Mouse (Mus musculus): ENCODE measurements around the gene Psat1.

Psat1 gene

DNA sequence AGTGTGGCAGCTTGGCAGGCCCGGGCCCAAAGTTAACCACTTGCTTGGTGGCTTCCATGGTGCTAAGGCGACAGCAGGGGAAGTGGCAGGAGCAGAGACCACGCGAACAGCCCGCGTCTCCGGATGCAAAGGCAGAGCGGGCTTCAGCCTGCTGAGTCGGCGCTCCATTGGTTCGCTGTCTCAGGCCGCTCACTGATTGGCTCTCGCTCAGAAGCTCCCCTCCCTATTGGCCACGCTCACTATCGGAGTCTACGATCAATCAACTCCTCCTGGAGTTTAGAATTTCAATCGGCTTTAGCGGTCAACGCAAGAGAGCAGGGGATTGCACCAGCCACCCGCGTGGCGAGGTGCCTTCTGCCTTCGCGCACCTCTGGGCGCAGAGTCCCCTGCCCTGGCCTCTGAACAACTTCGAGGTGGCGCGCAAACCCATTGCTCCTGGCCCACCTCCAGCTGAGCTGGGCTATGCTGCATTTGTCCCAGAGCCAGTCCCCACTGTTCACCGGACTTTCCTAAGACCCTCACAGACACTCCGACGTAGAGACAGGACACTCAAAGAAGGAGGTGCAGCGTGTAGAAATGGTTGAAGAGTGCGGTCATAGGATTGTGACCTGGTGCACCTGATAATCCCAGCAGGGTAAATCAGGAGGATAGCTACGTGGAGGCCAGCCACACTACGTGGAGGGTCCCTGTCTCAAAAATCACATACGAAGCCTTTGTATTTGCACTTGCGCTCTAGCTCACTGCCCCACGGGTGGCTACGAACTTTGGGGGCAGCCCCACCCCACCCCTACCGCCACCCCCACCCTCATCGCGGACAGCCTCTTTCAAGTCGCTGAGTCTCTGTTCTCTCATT is 22.0 kb downstream of the Psat1 start:
- DNase-seq (ENCODE audit: low spot score in 2 of 2), result peak; percentile 70 to 80

DNA sequence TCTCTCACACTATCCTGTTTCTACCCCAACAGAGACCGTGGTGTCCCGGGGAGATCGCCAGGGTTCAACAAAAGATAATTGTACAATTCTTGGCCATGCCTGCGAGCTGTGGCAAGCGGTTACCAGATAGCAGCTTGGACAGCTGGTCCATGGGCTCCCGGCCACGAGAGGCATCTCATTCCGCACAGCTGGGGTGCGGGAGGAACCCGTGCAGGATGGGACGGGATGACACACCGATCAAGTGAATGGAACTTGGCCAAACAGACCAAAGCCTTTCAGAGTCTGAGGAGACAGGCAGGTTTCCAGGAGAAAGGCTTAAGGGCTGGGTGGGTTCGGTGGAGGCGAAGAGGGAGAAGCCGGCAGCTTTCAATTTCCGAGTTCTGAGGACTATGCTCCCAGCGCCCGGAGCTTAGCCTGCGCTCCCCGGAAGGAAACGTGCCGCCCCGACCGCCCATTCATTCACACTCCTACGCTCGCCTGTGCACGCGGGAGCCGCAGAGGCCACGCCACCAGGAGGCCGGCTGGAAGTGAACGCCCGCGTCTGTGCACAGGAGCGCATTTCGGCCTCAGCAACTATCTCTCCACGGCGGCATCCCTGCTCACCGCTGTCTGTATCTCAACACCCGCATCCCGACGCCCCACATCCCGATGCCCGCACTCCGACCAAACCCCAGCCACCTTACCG is 22.8 kb downstream of the Psat1 start:
- DNase-seq (ENCODE audit: low spot score in 2 of 2), result peak; percentile 11 to 32

DNA sequence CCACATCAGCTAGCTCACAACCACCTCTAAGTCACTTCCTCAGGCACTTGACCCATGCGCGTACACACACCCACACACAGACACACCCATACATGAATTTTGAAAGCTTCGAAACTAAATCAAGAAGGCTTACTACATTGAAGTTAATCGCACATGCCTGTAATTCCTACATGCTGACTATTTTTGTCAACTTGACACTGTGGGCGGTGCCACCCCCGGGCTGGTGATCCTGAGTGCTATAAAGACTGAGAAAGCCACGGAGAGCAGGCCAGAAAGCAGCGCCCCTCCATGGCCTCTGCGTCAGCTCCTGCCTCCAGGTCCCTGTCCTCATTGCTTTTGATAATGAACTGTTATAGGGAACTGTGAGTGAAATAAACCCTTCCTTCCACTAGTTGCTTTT is 23.7 kb downstream of the Psat1 start:
- peak; percentile 5 to 7 for DNase-seq (ENCODE audit: low spot score in 2 of 2)

DNA sequence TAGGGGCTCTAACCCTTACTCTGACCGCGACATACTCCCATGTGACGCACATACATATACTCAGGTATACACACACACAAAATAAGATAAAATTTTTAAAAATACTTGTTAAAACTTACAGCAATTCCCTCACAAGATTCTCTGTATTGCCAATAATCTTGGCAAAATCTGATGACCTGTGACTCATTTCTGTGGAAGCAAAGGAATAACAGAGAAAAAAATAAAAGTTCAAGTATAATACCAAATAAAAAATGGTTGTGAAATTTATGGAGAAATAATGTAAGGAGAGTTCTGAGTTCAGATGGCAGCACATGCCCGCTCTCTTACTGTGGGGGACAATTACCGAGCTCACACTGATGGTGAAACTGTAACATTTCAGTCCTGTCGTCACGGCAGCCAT is 27.8 kb downstream of the Psat1 start:
- DNase-seq (ENCODE audit: low spot score in 2 of 2), result no peak

DNA sequence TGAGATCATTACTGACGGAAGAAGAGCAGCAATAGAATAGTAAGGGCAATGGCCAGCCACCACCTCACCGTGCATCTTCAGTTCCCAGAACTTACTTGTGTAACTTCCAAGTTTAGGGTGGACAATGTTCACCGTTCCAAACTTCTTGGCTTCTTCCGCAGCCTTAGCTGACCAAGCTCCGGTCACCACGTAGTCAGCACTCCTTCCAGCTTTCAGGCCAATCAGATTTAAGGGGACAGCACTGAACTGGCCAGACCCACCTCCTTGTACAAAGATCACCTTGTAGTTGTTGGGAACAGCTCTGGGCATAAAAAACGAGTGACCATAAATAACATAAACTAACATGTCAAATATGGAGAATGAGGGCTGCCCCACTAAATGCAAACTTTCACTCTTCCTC is 29.0 kb downstream of the Psat1 start:
- DNase-seq (ENCODE audit: low spot score in 2 of 2), result no peak

DNA sequence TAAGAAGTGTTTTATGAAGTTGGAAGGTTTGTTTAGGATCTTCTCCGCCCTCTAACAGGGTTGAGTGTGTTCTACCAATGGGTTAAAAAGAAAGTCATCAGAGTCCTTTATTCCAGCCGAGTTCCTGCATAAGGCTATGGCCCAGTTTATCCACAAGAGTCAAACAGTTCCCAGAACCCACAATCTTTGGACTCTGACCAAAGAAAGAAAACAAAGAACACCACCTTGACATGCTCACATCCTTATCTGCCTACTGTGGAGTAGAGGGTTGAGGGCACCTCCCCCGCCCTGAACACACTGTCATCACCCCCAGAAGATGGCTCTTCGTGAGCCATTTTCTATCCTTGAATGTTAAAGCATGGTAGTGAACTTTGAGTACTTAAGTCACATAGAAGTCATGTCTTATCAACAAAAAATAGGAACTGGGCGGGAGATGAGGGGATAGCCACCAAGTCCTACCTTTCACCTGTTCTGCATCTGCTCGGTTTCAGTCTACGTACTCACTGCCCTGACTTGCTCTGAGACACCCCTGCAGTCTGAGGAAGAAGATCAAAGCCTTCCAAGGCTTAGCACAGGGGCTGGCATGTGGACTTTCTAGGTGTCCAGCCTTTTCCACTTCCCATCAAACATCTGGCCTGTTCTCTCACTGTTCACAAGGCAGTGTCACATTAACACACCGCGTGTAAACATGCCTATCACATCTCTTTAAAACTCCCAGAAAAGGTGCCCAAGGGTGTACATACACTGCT is 33.7 kb downstream of the Psat1 start:
- DNase-seq (ENCODE audit: low spot score in 2 of 2), result no peak

DNA sequence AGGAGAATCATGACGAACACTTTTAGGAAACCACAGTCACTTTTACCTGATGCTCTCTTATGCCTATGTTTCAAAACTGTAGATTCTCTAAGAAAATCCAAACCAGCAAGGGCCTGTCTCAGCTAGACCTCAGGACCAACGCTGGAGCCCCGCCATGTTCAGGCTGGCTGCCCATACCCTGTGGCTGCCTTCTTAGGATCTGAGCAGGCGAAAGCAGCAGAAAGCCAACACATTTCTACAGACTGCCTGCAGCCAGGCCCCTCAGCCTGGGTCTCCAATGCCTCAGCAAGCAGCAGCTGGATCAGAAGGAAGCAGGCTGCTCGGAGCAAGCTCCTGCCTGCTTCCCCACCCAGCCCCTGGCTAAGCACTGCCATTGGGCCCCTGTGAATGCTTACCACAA is 35.7 kb downstream of the Psat1 start:
- DNase-seq (ENCODE audit: low spot score in 2 of 2), result no peak

DNA sequence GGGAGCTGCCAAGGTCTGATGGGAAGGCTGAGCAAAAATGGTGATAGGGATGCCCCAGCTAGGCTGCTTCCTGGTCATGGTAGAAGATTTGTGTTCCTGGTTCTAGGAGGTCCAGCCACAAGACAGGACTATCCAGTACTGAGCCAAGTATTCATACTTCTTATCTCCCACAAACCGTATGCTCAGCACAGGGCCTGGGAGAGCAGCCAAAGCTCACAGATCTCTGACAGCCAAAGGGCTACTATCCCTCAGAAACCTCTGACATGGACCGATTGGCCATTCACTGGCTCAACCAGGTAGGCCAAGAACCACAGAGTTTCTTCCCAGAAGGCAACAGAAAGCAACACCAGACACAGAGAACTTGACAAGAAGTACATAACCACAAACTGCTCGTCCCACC is 36.1 kb downstream of the Psat1 start:
- no peak for DNase-seq (ENCODE audit: low spot score in 2 of 2)

DNA sequence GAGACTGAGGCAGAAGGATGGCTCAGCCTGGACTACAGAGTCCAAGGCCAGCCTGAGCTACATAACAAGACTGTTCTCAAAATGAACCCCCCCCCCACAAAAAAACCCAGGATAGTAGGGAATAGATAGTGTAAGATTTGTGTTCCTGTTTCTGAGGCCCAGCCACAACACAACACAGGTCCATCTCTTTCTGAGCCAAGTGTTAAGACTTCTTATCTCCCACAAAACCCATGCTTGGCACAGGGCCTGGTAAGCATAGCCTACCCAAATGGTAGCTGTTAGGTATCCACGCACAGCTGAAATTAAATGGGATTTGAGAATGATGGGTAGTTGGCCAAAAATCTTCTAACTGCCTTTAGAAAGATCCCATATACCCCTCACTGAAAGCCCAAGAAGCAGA is 36.6 kb downstream of the Psat1 start:
- DNase-seq (ENCODE audit: low spot score in 2 of 2), result no peak

DNA sequence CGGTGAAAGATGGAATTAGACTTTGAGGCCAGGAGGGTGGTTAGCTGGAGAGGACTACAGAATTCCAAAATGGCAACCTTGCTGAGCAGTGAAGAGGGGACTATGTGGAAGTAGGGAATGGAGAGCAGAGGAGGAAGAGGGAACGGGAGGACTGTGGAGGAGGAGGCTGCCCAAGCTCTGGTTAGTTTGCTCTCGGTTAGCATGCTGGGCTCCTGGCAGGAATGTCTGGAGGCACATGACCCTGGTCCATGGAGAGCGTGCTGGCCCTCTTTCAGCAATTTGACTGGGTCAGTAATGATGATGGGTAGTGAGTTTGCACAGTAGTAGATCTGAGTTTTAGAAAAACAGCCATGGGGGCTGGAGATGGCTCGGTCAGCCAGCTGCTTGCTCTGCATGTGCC is 39.1 kb downstream of the Psat1 start:
- DNase-seq (ENCODE audit: low spot score in 2 of 2), result no peak

DNA sequence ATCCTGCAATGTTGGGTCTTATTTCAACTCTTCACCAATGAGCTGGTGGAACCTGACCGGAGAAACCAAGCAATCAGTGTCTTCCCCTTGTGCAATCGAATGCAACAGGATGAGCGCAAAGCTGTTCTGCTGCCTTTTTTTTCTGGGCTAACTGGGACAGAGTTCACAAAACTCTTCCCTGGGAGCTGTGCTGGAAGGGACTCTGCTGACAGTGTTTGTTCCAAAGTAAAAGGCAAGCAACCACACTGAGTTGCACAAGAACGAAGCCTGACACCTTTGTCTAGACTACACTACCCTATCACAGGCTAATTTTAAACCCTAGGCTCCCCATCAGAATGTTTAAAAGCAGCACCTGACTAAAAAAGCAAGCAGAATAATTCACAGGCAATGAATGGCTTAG is 42.4 kb downstream of the Psat1 start:
- DNase-seq (ENCODE audit: low spot score in 2 of 2), result no peak

DNA sequence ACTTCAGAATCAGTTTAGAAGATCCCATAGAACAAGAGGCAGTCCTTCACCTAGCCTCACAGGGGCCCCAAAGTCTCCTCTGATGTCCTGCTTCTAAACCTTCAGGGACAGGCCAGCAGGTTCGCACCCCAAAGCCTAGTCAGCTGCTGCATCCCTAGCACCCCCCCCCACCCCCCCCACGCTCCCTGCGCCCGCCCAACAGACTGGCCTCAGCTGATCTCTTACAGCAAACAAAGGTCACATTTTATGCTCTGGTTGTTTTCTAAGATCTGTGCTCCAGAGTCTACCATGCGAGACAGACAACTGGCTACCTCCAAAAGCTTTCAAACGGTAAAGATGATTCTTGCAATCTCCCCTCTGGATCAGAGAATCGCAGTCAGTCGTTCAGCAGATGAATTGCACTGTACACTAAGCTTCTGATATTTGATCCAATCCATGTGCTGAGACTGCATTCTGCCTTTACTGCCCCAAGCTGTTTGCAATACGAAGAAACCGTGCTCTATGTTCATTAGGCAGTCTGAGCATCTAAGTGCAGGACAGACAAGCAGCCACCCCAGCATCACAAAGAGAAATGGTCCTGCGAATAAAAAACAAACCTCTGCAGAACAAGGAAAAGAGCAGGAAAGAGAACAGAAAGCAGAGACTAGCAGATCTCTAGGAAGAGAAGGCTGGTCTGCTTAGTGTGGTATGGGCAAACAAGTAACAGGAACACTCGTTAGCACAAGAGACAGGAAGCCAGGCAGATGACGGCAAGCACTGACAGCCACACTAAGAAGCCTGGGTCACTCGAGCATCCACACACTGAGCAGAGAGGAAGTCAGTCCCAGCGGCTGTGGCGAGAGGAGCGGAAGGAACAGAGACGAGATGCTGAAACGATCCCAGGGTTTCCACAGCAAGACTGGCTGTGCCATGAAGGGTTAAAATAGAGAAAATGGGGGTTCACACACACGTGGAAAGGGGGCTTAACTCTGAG is 43.3 kb downstream of the Psat1 start:
- DNase-seq (ENCODE audit: low spot score in 2 of 2), result peak in 1 of 2 experiments; percentile 14

DNA sequence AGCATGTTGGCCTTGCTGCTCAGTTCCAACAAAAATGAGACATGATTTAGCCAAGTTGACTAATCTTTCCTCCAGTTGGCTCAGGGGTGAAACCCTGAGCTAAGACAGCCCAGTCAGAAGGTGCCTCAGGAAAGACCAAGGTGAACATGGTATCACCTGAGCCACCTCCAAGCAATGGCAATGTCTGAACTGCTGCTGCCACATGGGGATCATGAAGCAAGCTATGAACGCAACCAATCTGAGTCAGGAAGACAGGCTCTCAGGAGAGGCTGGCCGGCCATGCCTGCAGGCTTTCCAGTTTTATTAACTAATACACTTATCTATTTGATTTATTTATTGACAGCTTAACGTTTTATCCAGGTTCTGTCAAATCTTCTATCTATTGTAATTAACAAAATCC is 51.5 kb downstream of the Psat1 start:
- no peak for DNase-seq (ENCODE audit: low spot score in 2 of 2)

DNA sequence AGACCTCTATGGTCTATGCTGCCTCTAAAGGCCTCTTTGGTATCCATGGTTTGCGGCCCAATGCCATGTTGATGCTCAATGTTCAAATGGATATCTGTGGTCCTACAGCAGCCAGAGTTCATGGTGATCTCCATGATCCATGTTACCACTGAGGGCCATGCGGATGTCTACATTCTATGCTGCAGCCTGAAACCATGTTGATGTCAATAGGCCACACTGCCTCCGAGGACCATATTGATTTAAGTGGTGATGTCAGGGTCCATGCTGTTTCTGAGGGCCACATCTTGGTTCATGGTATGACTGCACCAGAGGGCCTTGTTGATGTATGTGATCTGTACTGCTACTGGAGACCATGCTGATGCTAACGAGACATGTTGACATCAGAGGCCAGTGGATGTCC is 55.0 kb downstream of the Psat1 start:
- DNase-seq (ENCODE audit: low spot score in 2 of 2), result no peak

DNA sequence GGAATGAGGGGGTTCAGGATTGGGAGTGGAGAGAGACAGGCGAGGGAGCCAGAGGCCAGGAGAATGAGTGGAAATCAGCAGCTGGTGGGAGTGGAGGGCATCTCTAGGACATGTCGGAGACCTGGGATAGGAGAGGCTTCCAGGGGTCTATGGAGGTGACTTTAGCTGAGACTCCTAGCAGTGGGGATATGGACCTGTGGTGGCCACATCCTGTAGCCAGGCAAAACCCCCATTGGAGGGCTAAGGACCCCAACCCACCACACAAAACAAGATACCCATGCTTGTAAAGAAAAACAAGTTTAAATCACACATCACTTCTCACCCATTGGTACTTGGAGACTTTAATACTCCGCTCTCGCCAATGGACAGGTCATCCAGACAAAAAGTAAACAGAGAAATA is 58.7 kb downstream of the Psat1 start:
- DNase-seq (ENCODE audit: low spot score in 2 of 2), result no peak

DNA sequence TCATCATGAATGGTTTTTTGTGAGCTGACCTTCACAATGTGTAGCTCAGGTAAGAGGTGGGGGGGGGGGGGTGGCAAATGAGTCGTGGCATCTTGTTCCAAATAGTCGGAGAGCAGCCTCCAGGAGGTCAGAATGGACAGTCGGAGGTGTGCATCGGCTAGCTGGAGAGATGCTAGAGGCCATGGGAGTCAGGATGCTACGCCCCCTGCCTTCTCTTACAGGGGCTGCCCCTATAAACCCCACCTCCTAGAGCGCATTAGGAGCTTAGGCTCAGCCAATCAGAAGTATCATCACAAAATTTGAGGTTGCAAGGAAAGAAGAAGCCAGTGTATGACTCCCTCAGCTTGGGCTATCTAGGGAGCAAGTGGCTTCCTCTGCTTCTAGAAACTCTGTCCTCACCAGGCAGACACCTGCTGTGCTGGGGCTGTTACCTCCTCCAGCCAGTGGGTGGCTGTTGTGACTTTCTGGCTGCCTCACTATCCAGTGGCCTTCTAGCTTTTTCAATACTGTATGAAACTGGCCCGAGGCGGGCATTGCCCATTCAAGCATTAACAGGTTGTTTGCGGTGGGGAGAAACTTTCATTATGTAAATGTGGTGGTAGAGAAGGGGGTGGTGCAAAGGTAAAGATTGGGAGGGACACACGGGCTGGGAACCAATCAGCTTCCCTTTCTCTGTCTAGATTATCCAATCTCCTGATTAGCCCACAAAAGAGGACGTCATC is 64.3 kb downstream of the Psat1 start:
- peak; percentile 30 to 70 for DNase-seq (ENCODE audit: low spot score in 2 of 2)

DNA sequence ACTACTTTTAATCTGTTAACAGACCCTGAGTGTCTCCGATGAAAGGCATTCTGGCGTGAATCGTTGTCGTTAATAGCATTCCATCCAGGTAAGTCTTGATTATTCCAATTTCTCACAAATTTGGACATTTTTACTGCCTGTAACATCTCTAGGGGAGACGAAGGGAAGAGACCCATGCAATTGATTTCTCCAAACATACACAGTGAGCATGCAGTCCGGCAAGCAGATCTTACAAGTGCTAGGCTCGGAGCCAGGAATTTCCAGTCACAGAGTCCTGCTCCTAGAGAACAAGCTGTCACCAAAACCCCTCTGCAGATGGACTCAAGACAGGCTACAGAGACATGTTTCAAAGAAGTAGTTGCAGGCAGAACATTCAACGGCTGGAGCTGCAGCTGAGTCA is 66.4 kb downstream of the Psat1 start:
- no peak for DNase-seq (ENCODE audit: low spot score in 2 of 2)

DNA sequence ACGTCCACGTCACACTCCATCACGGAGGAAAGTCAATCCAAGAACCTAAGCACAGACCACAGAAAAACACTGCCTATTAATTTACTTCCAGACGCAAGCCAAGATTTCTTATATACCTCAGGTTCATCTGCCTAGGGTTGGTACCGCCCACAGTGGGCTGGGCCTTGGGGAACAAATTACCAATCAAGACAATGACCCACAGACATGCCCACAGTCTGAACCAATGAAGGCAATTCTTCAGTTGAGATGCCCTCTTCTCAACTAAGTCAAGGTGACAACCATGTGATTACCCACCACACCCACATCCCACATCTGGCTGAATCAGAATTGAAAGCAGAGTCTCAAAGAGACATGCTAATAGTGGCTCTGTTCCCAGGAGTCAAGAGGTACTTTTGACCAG is 67.9 kb downstream of the Psat1 start:
- no peak for DNase-seq (ENCODE audit: low spot score in 2 of 2)

DNA sequence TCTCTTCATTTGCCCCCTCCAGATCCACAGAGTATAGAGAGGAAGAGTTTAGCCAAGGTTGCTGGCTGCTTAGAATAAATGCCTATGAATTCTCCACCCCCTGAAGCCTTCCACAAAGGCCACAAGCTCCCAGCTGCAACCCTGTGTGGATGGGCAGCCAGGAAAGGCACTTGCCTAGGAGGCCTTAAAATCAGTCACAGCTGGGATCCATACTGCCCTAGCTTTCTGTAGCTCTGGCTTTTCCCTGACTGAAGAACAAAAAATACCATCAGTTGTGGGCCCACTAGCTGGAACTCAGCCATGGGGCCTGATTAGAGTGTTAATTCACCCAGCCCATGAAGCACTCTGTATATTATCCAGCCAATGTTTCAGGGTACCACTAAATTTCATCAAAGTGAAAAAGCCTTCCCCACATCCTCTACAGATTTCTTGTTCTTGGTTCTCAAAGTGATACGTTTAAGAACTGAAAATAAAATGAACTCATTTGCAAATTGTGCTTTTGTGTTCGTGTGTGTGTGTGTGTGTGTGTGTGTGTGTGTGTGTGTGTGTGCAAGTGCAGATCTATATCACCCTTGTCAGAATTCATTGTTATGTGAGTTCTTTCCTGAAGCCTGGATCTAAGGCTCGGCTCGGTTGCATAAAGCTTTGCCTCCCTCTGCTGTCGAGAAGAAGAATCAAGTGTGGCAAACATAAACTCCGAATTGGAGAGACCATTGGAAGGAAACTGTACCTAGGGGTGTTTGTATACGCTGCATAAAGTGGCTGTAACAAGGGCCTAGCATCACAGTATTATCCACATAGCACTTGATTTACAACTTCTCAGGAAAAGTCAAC is 78.1 kb downstream of the Psat1 start:
- DNase-seq (ENCODE audit: low spot score in 2 of 2), result peak in 1 of 2 experiments; percentile 4

DNA sequence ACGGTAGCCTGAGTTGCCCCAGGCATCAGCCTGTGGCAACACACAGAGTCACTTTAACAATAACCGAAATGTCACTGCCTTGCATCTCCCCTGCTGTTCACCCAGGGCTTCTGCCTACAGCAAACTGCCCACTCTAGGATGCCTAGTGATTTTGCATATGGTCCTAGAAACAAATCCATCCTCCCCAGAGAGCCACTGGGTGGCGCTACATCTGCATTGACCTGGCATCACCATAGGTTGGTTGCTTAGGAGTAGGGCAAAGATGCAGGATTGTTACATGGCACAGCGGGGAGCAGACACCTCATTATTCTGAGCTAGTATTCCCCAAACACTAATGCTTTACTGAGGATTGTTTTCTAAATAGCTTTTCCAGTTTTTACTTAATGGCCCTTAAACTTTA is 80.3 kb downstream of the Psat1 start:
- DNase-seq (ENCODE audit: low spot score in 2 of 2), result peak in 1 of 2 experiments; percentile 31
